Mouse (Mus musculus): Measurements from ENCODE around the gene Cenpj. TPM values are rescaled to one million over a fixed set of nuclear protein-coding genes. Genes with fewer than 3 reads are reported as not detected.

Cenpj gene
- total RNA-seq, 2 experiments from 2014 or later: 3.9 to 4.5 TPM

DNA sequence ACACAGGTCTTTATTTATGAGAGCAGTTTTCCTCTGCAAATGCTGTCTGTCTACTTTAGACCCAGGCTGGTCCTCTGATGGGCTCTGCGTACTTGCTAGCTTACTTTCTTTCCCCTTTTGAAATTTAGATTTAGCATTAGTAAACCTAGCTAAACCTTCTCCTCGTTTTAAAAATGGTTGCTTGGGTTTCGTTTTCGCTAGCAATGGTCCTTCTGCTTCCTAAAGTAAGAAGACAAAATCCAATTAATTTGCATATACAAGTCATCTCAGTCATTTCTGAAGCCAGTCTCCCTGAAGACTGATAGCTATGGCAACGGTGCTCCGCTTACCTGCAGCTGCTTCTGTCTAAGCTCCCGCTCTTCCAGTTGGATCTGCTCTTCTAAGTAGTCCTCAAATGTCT, 21.9 kb downstream of the Cenpj start:
- intact Hi-C loops (cut with DNase I): no loop called here
- no peak for DNase-seq (ENCODE audit: extremely low spot score in 1 of 2, low spot score in 2 of 2)

- intact Hi-C loops (cut with DNase I): no loop called here
- no peak for DNase-seq (ENCODE audit: extremely low spot score in 1 of 2, low spot score in 2 of 2)
These were observed 22.3 kb downstream of the Cenpj start for GRCm38 (mm10) chr14:56552924-56553323.

GRCm38 (mm10) chr14:56550960-56551359, 24.3 kb downstream of the Cenpj start:
- intact Hi-C loops (cut with DNase I): no loop called here
- no peak for DNase-seq (ENCODE audit: extremely low spot score in 1 of 2, low spot score in 2 of 2)

DNA sequence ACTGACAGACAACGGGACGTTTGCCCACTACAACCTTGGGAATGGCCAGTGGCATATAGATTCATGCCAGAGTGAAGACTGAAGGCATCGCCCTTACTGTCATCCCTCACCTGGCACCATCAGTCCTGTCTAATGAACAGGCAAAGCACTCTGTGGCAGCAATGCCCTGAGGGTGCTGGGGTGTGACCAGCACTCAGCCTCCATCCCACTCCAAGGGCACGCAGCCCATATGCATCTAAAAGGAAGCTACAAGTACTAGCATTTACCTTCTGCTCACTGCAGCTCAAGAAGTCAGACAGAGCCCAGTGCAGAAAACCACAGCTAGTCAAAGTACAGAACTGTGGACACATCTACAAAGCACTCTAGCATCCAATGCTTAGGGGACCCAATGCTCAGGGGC, 29.7 kb downstream of the Cenpj start:
- DNase-seq (ENCODE audit: extremely low spot score in 1 of 2, low spot score in 2 of 2): no peak
- intact Hi-C loops (cut with DNase I): no loop called here

DNA sequence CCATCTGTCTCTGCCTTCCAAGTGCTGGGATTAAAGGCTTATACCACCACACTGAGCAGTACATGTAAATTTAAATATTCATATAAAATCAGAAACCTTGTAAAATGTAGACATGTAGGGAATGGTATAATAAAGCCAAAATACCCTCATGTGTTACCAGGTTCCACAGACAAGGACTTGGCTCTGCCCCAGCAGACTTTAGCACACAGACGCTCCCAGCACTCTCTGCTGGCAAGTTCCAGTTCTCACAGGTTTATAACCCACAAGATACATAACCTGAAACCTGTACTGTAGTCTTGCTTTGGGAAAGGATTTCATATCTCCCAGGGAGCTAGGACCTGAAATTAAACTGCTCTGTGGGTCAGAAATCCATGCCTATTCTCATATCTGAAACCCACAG, 30.3 kb downstream of the Cenpj start:
- intact Hi-C loops (cut with DNase I): no loop called here
- no peak for DNase-seq (ENCODE audit: extremely low spot score in 1 of 2, low spot score in 2 of 2)

DNA sequence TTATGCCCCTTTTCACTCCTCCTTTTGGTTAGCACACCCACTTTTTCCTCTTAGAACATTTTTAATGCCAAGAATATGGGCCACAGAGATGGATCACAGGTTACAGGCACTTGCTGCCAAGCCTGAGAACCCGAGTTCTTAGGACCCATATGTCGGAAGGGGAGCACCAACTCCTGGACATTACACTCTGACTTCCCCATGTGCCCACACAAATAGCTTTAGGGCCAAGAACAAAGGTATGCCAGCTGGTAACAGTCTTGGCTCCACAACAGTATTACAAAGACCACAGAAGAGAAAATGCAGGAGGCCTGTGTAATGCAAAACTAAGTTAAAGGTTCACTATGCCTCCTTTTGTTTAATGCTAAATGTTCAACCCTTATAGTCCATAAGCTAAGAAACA, 44.4 kb downstream of the Cenpj start:
- no peak for DNase-seq (ENCODE audit: extremely low spot score in 1 of 2, low spot score in 2 of 2)
- intact Hi-C loops (cut with DNase I): no loop called here

- DNase-seq (ENCODE audit: extremely low spot score in 1 of 2, low spot score in 2 of 2): no peak
- intact Hi-C loops (cut with DNase I): no loop called here
These were observed 60.5 kb downstream of the Cenpj start for GRCm38 (mm10) chr14:56514775-56515174.

- intact Hi-C loops (cut with DNase I): no loop called here
- DNase-seq (ENCODE audit: extremely low spot score in 1 of 2, low spot score in 2 of 2): peak in 1 of 2 experiments; percentile 19
These were observed 63.1 kb downstream of the Cenpj start for GRCm38 (mm10) chr14:56512084-56512483.

- intact Hi-C loops (cut with DNase I): no loop called here
These were observed 68.5 kb downstream of the Cenpj start for GRCm38 (mm10) chr14:56506743-56507142.

GRCm38 (mm10) chr14:56502407-56502806, 72.8 kb downstream of the Cenpj start:
- DNase-seq (ENCODE audit: extremely low spot score in 1 of 2, low spot score in 2 of 2): no peak
- intact Hi-C loops (cut with DNase I): no loop called here

More at GRCm38 (mm10) chr14:56506743-56507142, 68.5 kb downstream of the Cenpj start:
- no peak for DNase-seq (ENCODE audit: extremely low spot score in 1 of 2, low spot score in 2 of 2)

GRCm38 (mm10) chr14:56489806-56490205, 85.4 kb downstream of the Cenpj start:
- intact Hi-C loops (cut with DNase I): no loop called here
- DNase-seq (ENCODE audit: extremely low spot score in 1 of 2, low spot score in 2 of 2): no peak

Other genes starting within 250 kb of the Cenpj start
- under 1 TPM; 0.21 to 0.39 TPM for gene Atp12a, start 210.4 kb downstream of the Cenpj start, total RNA-seq (2021)
- gene Rnf17, start 172.8 kb downstream of the Cenpj start, total RNA-seq (2021): 1 to 10 TPM; 1.4 to 1.6 TPM
- gene Parp4, start 194 bp upstream of the Cenpj start, total RNA-seq (2021): 1 to 10 TPM; 1.8 to 3.6 TPM
- gene Mphosph8, start 92.8 kb upstream of the Cenpj start, total RNA-seq (2021): 10 to 100 TPM; 48.1 to 56.7 TPM
- 10 to 100 TPM; 70.5 to 80.4 TPM for gene Pspc1, start 202.9 kb upstream of the Cenpj start, total RNA-seq (2021)
- gene Zmym5, start 236.3 kb upstream of the Cenpj start, total RNA-seq (2021): 10 to 100 TPM; 27.0 to 27.2 TPM

Data from left cerebral cortex, postnatal 10 days (tissue).